Mouse (Mus musculus) cerebellum, adult (tissue): Measurements from ENCODE around the gene Thbs1.

Experiments
- ATAC-seq: cut with Nextera tagmentation; 2 replicates; pipeline ENCODE4 v1.9.2; 2017; ENCODE audit warnings: mild to moderate bottlenecking, moderate library complexity, mixed read lengths; ENCODE audit not compliant: insufficient number of reproducible peaks, low FRiP score, low TSS enrichment

The Thbs1 gene

GRCm38 (mm10) chr2:118113808-118114524, 2.3 kb downstream of the Thbs1 start:
- ATAC-seq = no peak

DNA sequence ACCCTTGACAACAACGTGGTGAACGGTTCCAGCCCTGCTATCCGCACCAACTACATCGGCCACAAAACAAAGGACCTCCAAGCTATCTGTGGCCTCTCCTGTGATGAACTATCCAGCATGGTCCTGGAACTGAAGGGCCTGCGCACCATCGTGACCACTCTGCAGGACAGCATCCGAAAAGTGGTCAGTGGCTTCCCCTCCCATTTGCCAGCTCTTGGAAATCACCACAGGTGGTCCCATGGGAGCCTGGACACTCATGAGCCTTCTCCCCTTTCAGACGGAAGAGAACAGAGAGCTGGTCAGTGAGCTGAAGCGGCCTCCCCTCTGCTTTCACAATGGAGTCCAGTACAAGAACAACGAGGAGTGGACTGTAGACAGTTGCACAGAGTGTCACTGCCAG, 3.0 kb downstream of the Thbs1 start:
- ATAC-seq = no peak

- ATAC-seq = no peak
These were observed 4.0 kb downstream of the Thbs1 start for GRCm38 (mm10) chr2:118115647-118116046.

GRCm38 (mm10) chr2:118116180-118116579, 4.5 kb downstream of the Thbs1 start:
- ATAC-seq = no peak

- ATAC-seq = no peak
These were observed 5.1 kb downstream of the Thbs1 start for GRCm38 (mm10) chr2:118116754-118117290.

- ATAC-seq = no peak
These were observed 5.7 kb downstream of the Thbs1 start for GRCm38 (mm10) chr2:118117401-118117800.

GRCm38 (mm10) chr2:118118045-118118444, 6.4 kb downstream of the Thbs1 start:
- ATAC-seq = no peak

DNA sequence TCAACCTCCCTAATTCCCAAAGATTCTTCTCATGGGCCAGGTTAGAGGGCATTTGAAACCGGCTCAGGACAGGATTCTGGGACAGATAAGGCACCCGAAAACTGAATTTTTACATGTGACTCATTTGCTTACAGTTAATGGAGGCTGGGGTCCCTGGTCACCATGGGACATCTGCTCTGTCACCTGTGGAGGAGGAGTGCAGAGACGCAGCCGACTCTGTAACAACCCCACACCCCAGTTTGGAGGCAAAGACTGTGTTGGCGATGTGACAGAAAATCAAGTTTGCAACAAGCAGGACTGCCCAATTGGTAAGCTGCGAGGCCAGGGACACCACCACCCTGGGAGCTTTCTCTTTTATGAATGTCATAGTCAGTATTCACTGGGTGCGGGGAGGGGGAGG, 6.8 kb downstream of the Thbs1 start:
- ATAC-seq = no peak

- no peak for ATAC-seq
These were observed 8.0 kb downstream of the Thbs1 start for GRCm38 (mm10) chr2:118119684-118120083.

GRCm38 (mm10) chr2:118120095-118120494, 8.4 kb downstream of the Thbs1 start:
- no peak for ATAC-seq

DNA sequence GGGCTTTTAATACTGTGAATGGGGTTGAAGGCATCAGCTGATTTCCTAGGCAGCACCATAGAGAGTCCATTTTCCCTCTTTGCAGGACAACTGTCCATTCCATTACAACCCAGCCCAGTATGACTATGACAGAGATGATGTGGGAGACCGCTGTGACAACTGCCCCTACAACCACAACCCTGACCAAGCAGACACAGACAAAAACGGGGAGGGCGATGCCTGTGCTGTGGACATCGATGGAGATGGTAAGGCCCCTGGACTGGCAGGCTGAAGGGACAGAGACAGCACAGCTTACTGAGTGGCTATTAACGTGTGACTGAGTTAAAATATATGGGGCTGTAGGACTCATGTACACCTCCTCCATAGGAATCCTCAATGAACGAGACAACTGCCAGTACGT, 9.1 kb downstream of the Thbs1 start:
- ATAC-seq = no peak

- ATAC-seq = no peak
These were observed 10.6 kb downstream of the Thbs1 start for GRCm38 (mm10) chr2:118122291-118122690.

DNA sequence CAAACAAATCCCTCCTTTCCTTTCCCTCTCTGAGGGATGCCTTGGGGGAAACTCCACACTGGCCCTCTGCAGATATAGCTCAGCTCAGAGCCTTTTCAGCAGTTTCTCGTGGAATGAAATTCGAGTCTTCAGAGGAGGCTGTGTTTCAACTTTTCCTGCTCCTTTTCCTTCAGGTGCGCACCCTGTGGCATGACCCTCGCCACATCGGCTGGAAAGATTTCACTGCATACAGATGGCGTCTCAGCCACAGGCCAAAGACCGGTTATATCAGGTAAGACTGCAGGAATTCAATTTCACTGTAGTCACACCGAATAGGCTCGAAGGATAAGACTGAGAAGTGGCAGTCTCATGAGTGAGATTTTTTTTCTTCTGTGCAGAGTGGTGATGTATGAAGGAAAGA, 12.1 kb downstream of the Thbs1 start:
- ATAC-seq = no peak

- no peak for ATAC-seq
These were observed 12.8 kb downstream of the Thbs1 start for GRCm38 (mm10) chr2:118124437-118124836.

DNA sequence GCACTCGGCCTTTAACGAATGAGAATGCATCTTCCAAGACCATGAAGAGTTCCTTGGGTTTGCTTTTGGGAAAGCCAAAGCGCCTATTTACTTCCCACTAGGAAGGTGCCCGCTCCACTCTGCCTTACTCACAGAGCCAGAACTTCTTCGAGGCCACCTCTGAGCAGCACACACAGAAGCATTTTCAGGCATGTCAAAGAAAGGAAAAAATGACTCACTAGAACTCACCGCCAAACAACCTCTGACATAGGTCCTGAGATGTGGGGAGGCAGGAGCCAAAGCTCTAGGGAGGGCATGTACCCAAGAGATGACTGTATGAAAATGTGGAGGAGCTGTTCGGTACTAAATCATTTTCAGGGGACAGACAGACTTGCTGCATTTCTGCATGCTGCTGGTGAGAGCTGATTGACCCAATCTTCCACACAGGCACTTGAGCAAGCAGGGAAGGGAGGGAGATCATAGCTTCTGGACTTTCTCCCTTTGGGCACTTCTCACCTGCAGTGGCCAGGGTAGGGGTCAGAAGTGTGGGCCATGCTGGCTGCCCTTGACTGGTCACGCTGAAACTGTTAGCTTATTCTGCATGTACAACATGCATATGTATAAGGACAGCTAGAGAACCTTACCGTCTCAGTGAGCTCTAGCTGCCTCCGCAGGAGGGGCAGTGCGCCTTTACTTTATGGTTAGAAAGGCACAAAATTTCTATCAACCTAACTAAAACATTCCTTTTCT, 13.7 kb downstream of the Thbs1 start:
- no peak for ATAC-seq

DNA sequence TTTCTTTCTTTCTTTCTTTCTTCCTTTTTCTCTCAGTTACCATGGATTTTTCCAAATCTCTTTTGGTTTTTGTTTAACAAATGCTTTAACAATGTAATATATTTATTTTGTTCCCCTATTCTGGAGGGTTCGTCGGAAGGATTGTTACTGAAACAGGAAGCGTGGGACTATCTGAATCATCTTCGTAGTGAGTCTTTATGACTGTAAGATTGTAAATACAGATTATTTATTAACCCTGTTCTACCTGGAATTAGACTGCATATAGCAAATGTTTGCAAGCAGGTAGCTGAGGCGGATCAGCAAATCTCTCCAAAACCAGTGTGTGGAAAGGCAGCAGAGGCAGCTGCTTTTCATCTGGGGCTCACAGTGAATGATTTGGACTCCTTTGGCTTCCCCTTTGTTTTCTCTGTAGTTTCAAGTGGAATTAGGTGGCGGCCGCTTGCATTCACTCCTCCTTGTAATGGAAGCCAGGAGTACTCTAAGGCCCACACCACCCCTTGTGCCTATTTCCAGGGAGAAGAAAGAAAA, 14.3 kb downstream of the Thbs1 start:
- no peak for ATAC-seq

DNA sequence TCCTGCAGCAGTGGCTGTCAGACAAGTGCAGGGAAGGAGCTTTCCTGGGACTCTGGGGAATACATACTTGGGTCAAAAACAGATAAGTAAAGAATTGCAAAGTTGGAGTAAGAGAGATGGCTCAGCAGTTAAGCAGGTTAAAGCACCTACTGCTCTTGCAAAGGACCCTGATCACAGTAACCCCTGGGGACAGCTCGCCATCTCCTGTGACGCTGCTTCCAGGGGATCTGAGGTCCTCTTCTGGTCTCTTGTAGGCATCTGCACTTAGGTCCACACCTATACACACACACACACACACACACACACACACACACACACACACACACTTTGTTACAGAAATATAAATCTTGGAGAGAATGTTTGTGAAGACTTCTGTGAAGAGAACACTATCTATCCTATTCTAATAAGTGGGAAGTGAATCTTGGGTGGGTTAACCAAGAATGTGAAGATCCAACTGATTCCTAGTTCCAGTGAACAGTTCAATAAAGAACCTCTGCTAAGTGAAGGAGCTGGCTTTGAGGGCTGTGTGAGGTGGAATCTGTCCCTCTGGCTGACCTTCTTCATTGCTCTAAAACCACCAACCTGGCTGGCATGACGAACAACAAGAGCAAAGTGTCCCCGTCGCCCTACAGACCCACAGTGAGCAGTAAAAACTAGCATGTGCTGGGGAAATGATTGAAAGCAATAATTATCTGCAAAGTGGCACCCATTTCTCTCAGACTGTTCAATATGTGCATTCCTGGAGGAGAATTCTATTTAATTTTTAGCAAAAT, 16.0 kb downstream of the Thbs1 start:
- no peak for ATAC-seq

DNA sequence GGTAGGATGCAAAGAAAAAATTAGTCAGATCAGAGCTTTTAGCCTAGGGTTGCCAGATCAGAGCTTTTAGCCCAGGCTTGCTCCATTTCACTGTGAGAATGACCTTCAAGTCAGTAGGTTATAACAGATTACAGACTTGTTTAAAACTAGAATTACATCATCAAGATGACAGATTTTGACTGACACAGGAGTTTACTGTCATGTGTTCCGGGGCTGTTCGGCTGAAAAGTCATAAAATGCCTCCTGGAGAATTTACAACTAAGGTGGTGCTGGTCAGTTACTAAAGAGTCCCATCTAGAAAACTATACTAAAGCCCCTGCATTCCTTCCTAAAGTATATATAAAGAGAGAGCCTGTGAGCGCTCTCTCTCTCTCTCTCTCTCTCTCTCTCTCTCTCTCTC, 16.6 kb downstream of the Thbs1 start:
- ATAC-seq = no peak

GRCm38 (mm10) chr2:118137071-118137470, 25.4 kb downstream of the Thbs1 start:
- no peak for ATAC-seq

DNA sequence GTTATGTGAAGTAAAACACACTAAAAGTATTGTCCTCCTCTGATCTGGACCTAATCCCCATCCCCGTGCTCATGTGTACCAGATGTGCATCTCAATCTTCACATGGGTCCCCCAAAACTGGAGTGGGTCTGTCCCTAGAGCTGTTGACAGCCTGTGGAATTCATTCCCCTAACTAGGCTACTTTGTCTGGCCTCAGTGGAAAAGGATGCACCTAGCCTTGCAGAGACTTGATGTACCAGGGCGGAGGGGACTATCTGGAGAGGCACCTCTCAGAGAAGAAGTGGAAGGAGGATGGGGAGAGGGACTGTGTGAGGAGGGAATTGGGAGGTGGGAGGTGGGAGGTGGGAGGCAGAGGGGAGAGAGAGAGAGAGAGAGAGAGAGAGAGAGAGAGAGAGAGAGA, 26.1 kb downstream of the Thbs1 start:
- ATAC-seq = no peak; the same call in 1 of the 2 replicates

GRCm38 (mm10) chr2:118139261-118139660, 27.6 kb downstream of the Thbs1 start:
- no peak for ATAC-seq
